Mouse (Mus musculus) liver, embryonic 14.5 days (tissue): ENCODE measurements at regions not wholly inside any gene's neighbourhood (a gene's known extent, or its start where the extent isn't known, plus 50 kb on each side); places are given as distances from the start of the nearest gene placed in this dataset.

Experiments
- CTCF ChIP-seq: IDR thresholded peaks from 2 replicates; pipeline ENCODE4 v1.5.1; 2016; ENCODE audit warnings: antibody characterized with exemption, low read depth, control low read depth
- EP300 ChIP-seq: IDR thresholded peaks from 2 replicates; pipeline ENCODE4 v1.6.1; 2016; ENCODE audit warnings: antibody characterized with exemption, low read depth

DNA sequence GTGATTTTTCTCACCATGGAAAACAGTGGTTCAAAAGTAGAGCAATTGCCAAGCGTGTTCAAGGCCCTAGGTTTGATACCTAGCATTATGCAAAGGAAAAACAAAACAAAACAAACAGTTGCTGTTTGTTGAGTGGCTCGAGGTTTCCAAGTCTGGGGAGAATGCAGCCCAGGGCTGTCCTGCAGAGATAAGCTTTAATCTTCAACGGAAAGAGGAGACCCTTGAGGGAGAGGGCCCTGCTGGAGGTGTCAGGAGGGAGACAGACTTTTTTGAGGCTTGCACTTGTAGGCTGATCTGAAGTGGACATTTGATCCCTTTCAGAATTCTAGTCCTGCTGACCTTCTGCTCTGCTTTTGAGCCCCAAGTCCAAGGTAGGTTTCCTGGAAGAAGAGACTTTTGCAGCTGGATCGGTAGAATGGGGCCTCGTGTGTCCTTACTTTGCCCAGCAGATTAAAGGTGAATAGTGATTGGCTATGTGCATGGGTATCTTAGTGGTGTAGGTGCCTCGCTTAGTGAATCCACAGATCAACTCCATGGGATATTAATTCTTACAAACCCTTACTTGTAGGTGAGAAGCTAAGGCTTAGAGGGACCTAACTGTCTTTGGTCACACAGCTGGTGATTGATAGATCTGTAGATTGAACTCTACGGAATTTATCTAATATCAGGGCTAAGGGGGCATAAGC lies 87.2 kb upstream of the Podxl start:
- TF ChIP-seq CTCF: no peak; the same call in 1 of the 2 replicates
- peak; percentile 92 for TF ChIP-seq EP300
